Mouse (Mus musculus) heart, postnatal 25 days (tissue): ENCODE results near the gene Kcnj8. TPM values are rescaled to one million over a fixed set of nuclear protein-coding genes. Genes with fewer than 3 reads are reported as not detected.
"Not testable (repeated sequence)": the region's sequence is repeated elsewhere in the genome, so short reads cannot be mapped to it uniquely, and the experiment has no call there.

ENCODE experiments used
- DNase-seq: peaks from one replicate; pipeline ENCODE4 v3.0.0; 2022; ENCODE audit warnings: low spot score
- intact Hi-C: fragments of 180-260 bp; cut with DNase I; formaldehyde crosslinking; loops from one replicate; pipeline ENCODE4 v1.15.1; 2025
- total RNA-seq, 2 experiments: library from RNA; stranded (reverse); gene quantifications; 2 replicates each; pipeline ENCODE4 v1.2.3; 2021

Gene Kcnj8
- total RNA-seq, 2 experiments from 2014 or later = 26.3 to 32.4 TPM

DNA sequence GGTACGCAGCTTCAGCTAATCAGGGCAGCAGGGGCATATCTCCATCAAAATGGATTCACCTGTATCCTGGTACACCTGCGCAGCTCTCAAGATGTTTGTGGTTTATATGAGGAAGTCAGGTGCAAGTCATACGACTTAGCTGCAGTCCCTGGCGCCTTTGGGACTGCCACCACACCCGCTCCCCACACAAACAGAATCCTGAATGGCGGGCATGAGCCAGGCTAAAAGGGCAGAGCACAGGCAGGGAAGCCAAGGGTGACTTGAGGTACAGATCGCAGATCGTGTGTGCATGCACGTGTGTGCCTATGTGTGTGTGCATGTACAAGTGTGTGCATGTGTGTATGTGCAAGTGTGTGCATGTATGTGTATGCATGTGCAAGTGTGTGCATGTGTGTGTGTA lies 56.0 kb downstream of the Kcnj8 start:
- DNase-seq = not testable (repeated sequence)
- intact Hi-C loops = loop anchor here (2.0 to 10.0 kb wide), 4 partner anchors 39 to 1031 kb away; partner anchors contain the start of genes Golt1b and Recql

DNA sequence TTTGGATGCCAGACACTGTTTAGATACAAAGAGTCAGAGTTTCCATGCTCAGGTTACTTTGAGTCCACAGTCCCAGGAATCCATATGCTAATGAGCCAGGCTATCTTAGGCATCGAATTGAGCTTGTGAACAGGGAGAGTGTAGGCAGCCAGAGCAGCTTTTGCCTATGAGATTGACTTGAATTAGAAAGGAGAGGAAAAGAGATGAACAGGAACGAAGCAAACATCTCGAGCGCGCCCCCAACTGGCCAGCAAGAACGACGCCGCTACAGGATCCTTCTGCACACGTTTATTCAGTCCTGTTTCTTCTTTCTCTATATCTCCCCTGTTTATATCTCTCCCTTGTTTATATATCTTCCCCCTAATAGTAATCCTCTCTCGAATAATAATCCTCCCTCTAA lies 56.5 kb downstream of the Kcnj8 start:
- intact Hi-C loops = loop anchor here (2.0 to 10.0 kb wide), 4 partner anchors 38 to 1030 kb away; partner anchors contain the start of genes Golt1b and Recql
- no peak for DNase-seq

Other genes with a start within 250 kb of the Kcnj8 start
- gene Slco1a5, start 248.6 kb downstream of the Kcnj8 start, total RNA-seq = not detected
- gene Pyroxd1, start 226.0 kb downstream of the Kcnj8 start, total RNA-seq = 10 to 100 TPM in 1 of 2 experiments, 1 to 10 TPM in 1; 8.6 to 10.4 TPM
- 1 to 10 TPM; 6.8 to 9.0 TPM for gene Recql, start 184.5 kb downstream of the Kcnj8 start, total RNA-seq
- gene Golt1b, start 184.4 kb downstream of the Kcnj8 start, total RNA-seq = 10 to 100 TPM; 15.2 to 21.6 TPM
- not detected for gene Spx, start 158.2 kb downstream of the Kcnj8 start, total RNA-seq
- under 1 TPM in 1 of 2 experiments, not detected in 1; 0.08 TPM for gene Gys2, start 98.5 kb downstream of the Kcnj8 start, total RNA-seq
- gene Ldhb, start 63.7 kb downstream of the Kcnj8 start, total RNA-seq = 1,000 to 10,000 TPM; 2,652 to 2,667 TPM
- 100 to 1,000 TPM; 215 to 223 TPM for gene Abcc9, start 130.7 kb upstream of the Kcnj8 start, total RNA-seq
- 10 to 100 TPM; 33.5 to 34.8 TPM for gene Cmas, start 185.1 kb upstream of the Kcnj8 start, total RNA-seq
- under 1 TPM in 1 of 2 experiments, not detected in 1; 0.23 TPM for gene Sult6b2, start 232.9 kb upstream of the Kcnj8 start, total RNA-seq